ENCODE assay signal across 8 mouse cellular contexts in genomic region chr2:18046758-18047645, GRCm38 (mm10). TPM values are rescaled to one million over a fixed set of nuclear protein-coding genes. Genes with fewer than 3 reads are reported as not detected.
DNase-seq lines count a peak whose midpoint lies in the region; ATAC-seq and TF ChIP-seq lines count a peak whose summit lies in the region.

No protein-coding gene starts in this region.

- no peaks in the 10 kb centered on the region for H3K9me3 ChIP-seq in hindbrain, embryonic 11.5 days (ENCODE audit: control insufficient read depth, low read length)

- H3K9ac ChIP-seq in hindbrain, embryonic 11.5 days (ENCODE audit: low read depth, low read length): peak overlapping the region; percentile 100

- peak overlapping the region; percentile 88 for H3K4me3 ChIP-seq in cerebellum, adult 2 months (replicated peaks; ENCODE audit: insufficient read depth, low read depth, low read length)
- H3K4me3 ChIP-seq in hindbrain, embryonic 11.5 days (ENCODE audit: low read depth, low read length): peak overlapping the region; percentile 93

- peak; percentile 80 for ATAC-seq in frontal cortex, adult (ENCODE audit: low TSS enrichment)
- ATAC-seq in hindbrain, embryonic 11.5 days (ENCODE audit: low FRiP score): no peak

- 0 out of 2 replicates have a peak, but pooled peaks have one; percentile 12 for TF ChIP-seq POLR2A in cerebellum, adult 2 months (IDR thresholded peaks at IDR 0.05; ENCODE audit: borderline replicate concordance, insufficient read depth, low read length)

- H3K36me3 ChIP-seq in hindbrain, embryonic 11.5 days (ENCODE audit: control insufficient read depth, insufficient read depth, low read length): no peaks in the 10 kb centered on the region

- peak overlapping the region; percentile 60 for H3K27ac ChIP-seq in cerebellum, adult 2 months (ENCODE audit: insufficient read depth, low read length)
- H3K27ac ChIP-seq in hindbrain, embryonic 11.5 days (ENCODE audit: low read depth, low read length): peak overlapping the region; percentile 99

- WGBS in cerebellum, adult 2 months: under 1% methylated on average over 58 of the region's 64 CpGs
- WGBS in hindbrain, embryonic 11.5 days: under 1% methylated on average over 50 of the region's 64 CpGs

- no peaks in the 10 kb centered on the region for H3K27me3 ChIP-seq in cerebellum, adult 2 months (ENCODE audit: control insufficient read depth, insufficient read depth, low read length)
- H3K27me3 ChIP-seq in hindbrain, embryonic 11.5 days (ENCODE audit: control insufficient read depth, insufficient read depth, low read length): no peaks in the 10 kb centered on the region

- TF ChIP-seq CTCF in cerebellum, adult 2 months (IDR thresholded peaks at IDR 0.05; ENCODE audit: borderline replicate concordance, insufficient read depth, low read depth, low read length): no peak

- peak; percentile 69 for DNase-seq in MN1 (ENCODE audit: low spot score)
- DNase-seq in cerebellum, adult 2 months: peak; percentile 74 to 76
- DNase-seq in hindbrain, embryonic 11.5 days (ENCODE audit: low spot score): peak; percentile 73
- DNase-seq in layer of hippocampus, postnatal 36 days: peak; percentile 73
- DNase-seq in lung, postnatal 14 days: peak; percentile 67
- peak; percentile 79 for DNase-seq in right cerebral cortex, adult 18-20 months
- DNase-seq in urinary bladder, postnatal 4 days (ENCODE audit: low spot score in 2 of 2): peak; percentile 69

- peak overlapping the region; percentile 82 for H3K4me2 ChIP-seq in hindbrain, embryonic 11.5 days (replicated peaks; ENCODE audit: low read depth, low read length)

- peaks cover 2% of the 10 kb centered on the region; the same call in 1 of the 2 replicates for H3K4me1 ChIP-seq in cerebellum, adult 2 months (ENCODE audit: control insufficient read depth, insufficient read depth, low read length)
- H3K4me1 ChIP-seq in hindbrain, embryonic 11.5 days (replicated peaks; ENCODE audit: control insufficient read depth, insufficient read depth, low read length): peaks cover 3% of the 10 kb centered on the region

RNA-seq across cellular contexts. Expression of gene Skida1, which starts 1.8 kb away (rescaled TPM):
- polyA plus RNA-seq in cerebellum, adult 2 months (2012; rRNA removed): 4.8 and 5.7 TPM in 2 replicates
- polyA plus RNA-seq in hindbrain, embryonic 11.5 days (2014; fragmentation: Nextera tagmentation; extraction: Ambion mirVana): 19.6 and 20.1 TPM in 2 replicates
- total RNA-seq in layer of hippocampus, postnatal 36 days (2021): 10 to 100 TPM; 17.2 to 17.3 TPM

RNA-seq across cellular contexts. Expression of gene Mllt10, which starts 8.0 kb away (rescaled TPM):
- 45.6 and 46.7 TPM in 2 replicates for polyA plus RNA-seq in cerebellum, adult 2 months (2012; rRNA removed)
- polyA plus RNA-seq in hindbrain, embryonic 11.5 days (2014; fragmentation: Nextera tagmentation; extraction: Ambion mirVana): 48.0 and 62.2 TPM in 2 replicates
- total RNA-seq in layer of hippocampus, postnatal 36 days (2021): 10 to 100 TPM; 53.7 to 57.7 TPM

RNA-seq across cellular contexts. Expression of gene A930004D18Rik, which starts 9.5 kb away (rescaled TPM):
- 2.6 and 3.0 TPM in 2 replicates for polyA plus RNA-seq in cerebellum, adult 2 months (2012; rRNA removed)
- polyA plus RNA-seq in hindbrain, embryonic 11.5 days (2014; fragmentation: Nextera tagmentation; extraction: Ambion mirVana): 8.5 and 10.7 TPM in 2 replicates
- total RNA-seq in layer of hippocampus, postnatal 36 days (2021): 1 to 10 TPM; 3.0 to 5.6 TPM

RNA-seq across cellular contexts. Expression of gene H2al2a, which starts 50.2 kb away (rescaled TPM):
- not detected in 2 replicates for polyA plus RNA-seq in cerebellum, adult 2 months (2012; rRNA removed)
- polyA plus RNA-seq in hindbrain, embryonic 11.5 days (2014; fragmentation: Nextera tagmentation; extraction: Ambion mirVana): not detected in 2 replicates
- not detected for total RNA-seq in layer of hippocampus, postnatal 36 days (2021)
